Mouse (Mus musculus): ENCODE measurements around the gene Sbds. TPM values are rescaled to one million over a fixed set of nuclear protein-coding genes. Genes with fewer than 3 reads are reported as not detected.

The Sbds gene
- 10 to 100 TPM; 22.6 to 23.4 TPM for total RNA-seq (2021)
- long read RNA-seq, experiment 1, transcript Sbds-201 (5 exons, 1,548 nt): major isoform, 30 of 35 reads
- long read RNA-seq, experiment 1, partial matches to known transcripts: 2 of 35 reads
- long read RNA-seq, experiment 1, other reads (novel, unspliced or antisense): 3 of 35 reads
- long read RNA-seq, experiment 2, transcript Sbds-201 (5 exons, 1,548 nt): major isoform, 35 of 38 reads
- long read RNA-seq, experiment 2, partial matches to known transcripts: 2 of 38 reads
- long read RNA-seq, experiment 2, other reads (novel, unspliced or antisense): 1 of 38 reads

GRCm38 (mm10) chr5:130255017-130255720, at the start of gene Sbds, which contains the start of gene Tyw1:
Gene Sbds, minus strand, starts transcription at chr5:130255530.
Gene Tyw1, plus strand, starts transcription at chr5:130255619.
- intact Hi-C loops (cut with DNase I; ENCODE audit: low total_unique reads): no loop called here

GRCm38 (mm10) chr5:130303611-130304010, 48.3 kb upstream of the Sbds start:
- peak; percentile 58 for DNase-seq
- intact Hi-C loops (cut with DNase I; ENCODE audit: low total_unique reads): no loop called here

More at GRCm38 (mm10) chr5:130255017-130255720, at the start of gene Sbds, which contains the start of gene Tyw1:
- peak; percentile 97 for DNase-seq

- DNase-seq: no peak
- intact Hi-C loops (cut with DNase I; ENCODE audit: low total_unique reads): no loop called here
Observed at GRCm38 (mm10) chr5:130299526-130299925, 44.2 kb upstream of the Sbds start.

GRCm38 (mm10) chr5:130298831-130299460, 43.6 kb upstream of the Sbds start:
- DNase-seq: no peak
- intact Hi-C loops (cut with DNase I; ENCODE audit: low total_unique reads): no loop called here

- intact Hi-C loops (cut with DNase I; ENCODE audit: low total_unique reads): no loop called here
Observed at GRCm38 (mm10) chr5:130296071-130296470, 40.7 kb upstream of the Sbds start.

GRCm38 (mm10) chr5:130294598-130294997, 39.3 kb upstream of the Sbds start:
- no peak for DNase-seq
- intact Hi-C loops (cut with DNase I; ENCODE audit: low total_unique reads): no loop called here

More at GRCm38 (mm10) chr5:130296071-130296470, 40.7 kb upstream of the Sbds start:
- no peak for DNase-seq

- intact Hi-C loops (cut with DNase I; ENCODE audit: low total_unique reads): no loop called here
Observed at GRCm38 (mm10) chr5:130293941-130294340, 38.6 kb upstream of the Sbds start.

GRCm38 (mm10) chr5:130292976-130293375, 37.6 kb upstream of the Sbds start:
- intact Hi-C loops (cut with DNase I; ENCODE audit: low total_unique reads): no loop called here
- DNase-seq: no peak

More at GRCm38 (mm10) chr5:130293941-130294340, 38.6 kb upstream of the Sbds start:
- no peak for DNase-seq

- DNase-seq: no peak
- intact Hi-C loops (cut with DNase I; ENCODE audit: low total_unique reads): no loop called here
Observed at GRCm38 (mm10) chr5:130290775-130291174, 35.4 kb upstream of the Sbds start.

- no peak for DNase-seq
- intact Hi-C loops (cut with DNase I; ENCODE audit: low total_unique reads): no loop called here
Observed at GRCm38 (mm10) chr5:130290242-130290641, 34.9 kb upstream of the Sbds start.

- intact Hi-C loops (cut with DNase I; ENCODE audit: low total_unique reads): no loop called here
- DNase-seq: no peak
Observed at GRCm38 (mm10) chr5:130288106-130288505, 32.8 kb upstream of the Sbds start.

- DNase-seq: no peak
- intact Hi-C loops (cut with DNase I; ENCODE audit: low total_unique reads): no loop called here
Observed at GRCm38 (mm10) chr5:130283079-130283732, 27.9 kb upstream of the Sbds start.

GRCm38 (mm10) chr5:130278011-130278472, 22.7 kb upstream of the Sbds start:
- no peak for DNase-seq
- intact Hi-C loops (cut with DNase I; ENCODE audit: low total_unique reads): loop anchor here (5.0 kb wide), 1 partner anchor 574 kb away; no protein-coding TSS in a partner anchor

GRCm38 (mm10) chr5:130275509-130275908, 20.2 kb upstream of the Sbds start:
- intact Hi-C loops (cut with DNase I; ENCODE audit: low total_unique reads): loop anchor here (5.0 kb wide), 1 partner anchor 577 kb away; no protein-coding TSS in a partner anchor
- DNase-seq: no peak

GRCm38 (mm10) chr5:130273046-130273445, 17.7 kb upstream of the Sbds start:
- intact Hi-C loops (cut with DNase I; ENCODE audit: low total_unique reads): no loop called here
- no peak for DNase-seq

- no peak for DNase-seq
- intact Hi-C loops (cut with DNase I; ENCODE audit: low total_unique reads): no loop called here
Observed at GRCm38 (mm10) chr5:130272344-130272743, 17.0 kb upstream of the Sbds start.

GRCm38 (mm10) chr5:130268976-130269375, 13.6 kb upstream of the Sbds start:
- DNase-seq: no peak
- intact Hi-C loops (cut with DNase I; ENCODE audit: low total_unique reads): no loop called here

- intact Hi-C loops (cut with DNase I; ENCODE audit: low total_unique reads): no loop called here
- peak; percentile 55 for DNase-seq
Observed at GRCm38 (mm10) chr5:130267316-130267715, 12.0 kb upstream of the Sbds start.

- peak; percentile 25 for DNase-seq
- intact Hi-C loops (cut with DNase I; ENCODE audit: low total_unique reads): no loop called here
Observed at GRCm38 (mm10) chr5:130266651-130267050, 11.3 kb upstream of the Sbds start.
